Mouse (Mus musculus): Measurements from ENCODE around the gene Magea10. TPM values are rescaled to one million over a fixed set of nuclear protein-coding genes. Genes with fewer than 3 reads are reported as not detected.

The Magea10 gene
- polyA plus RNA-seq (2012; rRNA removed): not detected in 2 replicates

DNA sequence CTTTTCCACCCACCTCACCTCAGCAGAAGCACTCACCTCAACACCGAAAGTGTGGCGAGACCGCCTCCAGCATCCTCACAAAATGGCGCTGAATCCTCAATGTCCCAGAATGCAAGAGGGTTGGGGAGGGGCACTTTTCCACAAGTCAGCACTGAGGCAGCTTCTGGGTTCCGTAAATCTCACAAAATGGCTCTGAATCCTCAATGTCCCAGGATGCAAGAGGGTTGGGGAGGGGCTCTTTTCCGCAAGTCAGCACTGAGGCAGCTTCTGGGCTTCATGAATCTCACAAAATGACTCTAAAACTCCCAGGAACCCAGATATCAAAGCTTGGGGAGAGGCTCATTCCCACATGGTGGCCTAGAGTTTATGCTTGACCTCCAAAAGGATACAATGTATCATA lies at the start of gene Magea10:
Gene Magea10 (minus strand): TSS at position 101 of the 400 bp plus-strand sequence.
- H3K4me1 ChIP-seq (ENCODE audit: control insufficient read depth, insufficient read depth, low read length): no peaks in the 10 kb centered on the region
- no peak for DNase-seq
- H3K27me3 ChIP-seq (replicated peaks; ENCODE audit: control insufficient read depth, insufficient read depth, low read length): no peaks in the 10 kb centered on the region
- H3K36me3 ChIP-seq (ENCODE audit: control insufficient read depth, insufficient read depth, low read length): no peaks in the 10 kb centered on the region
- no peak within 1 kb of the TSS for H3K4me3 ChIP-seq (ENCODE audit: insufficient read depth, low read depth, low read length)
- TF ChIP-seq CTCF (conservative IDR thresholded peaks at IDR 0.05; ENCODE audit: insufficient read depth, insufficient read length, low read depth, low read length) (no peak), POLR2A (IDR thresholded peaks at IDR 0.05; ENCODE audit: low read depth, low read length) (no peak)
- H3K27ac ChIP-seq (ENCODE audit: insufficient read depth, low read depth, low read length): no peak within 1 kb of the TSS
- 92% methylated on average over 6 of the region's 6 CpGs for WGBS

DNA sequence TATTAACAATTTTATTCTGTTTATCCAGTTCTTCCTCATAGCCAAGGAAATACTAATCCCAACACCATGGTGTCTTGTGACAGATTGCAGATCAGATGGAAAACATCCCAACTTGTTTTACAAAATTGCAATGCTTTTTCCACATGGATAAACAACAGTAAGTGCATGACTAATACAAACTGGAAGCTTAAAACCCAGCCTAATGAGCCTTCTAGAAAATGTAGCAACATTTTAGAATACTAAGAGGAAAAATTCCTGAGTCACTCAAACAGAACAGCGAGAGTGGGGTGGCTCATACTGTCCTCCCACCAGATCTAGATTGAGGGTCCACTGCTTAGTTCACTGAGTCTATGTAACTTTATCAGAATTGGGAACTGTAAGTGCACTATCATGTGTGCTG lies 4.7 kb downstream of the Magea10 start:
- Histone ChIP-seq H3K36me3 (ENCODE audit: control insufficient read depth, insufficient read depth, low read length) (no peaks in the 10 kb centered on the region), H3K27me3 (replicated peaks; ENCODE audit: control insufficient read depth, insufficient read depth, low read length) (no peaks in the 10 kb centered on the region), H3K27ac (ENCODE audit: insufficient read depth, low read depth, low read length) (no peak overlapping the region), H3K4me3 (ENCODE audit: insufficient read depth, low read depth, low read length) (no peak overlapping the region), H3K4me1 (ENCODE audit: control insufficient read depth, insufficient read depth, low read length) (no peaks in the 10 kb centered on the region)
- WGBS: 29% methylated on average over 1 of the region's 1 CpGs
- TF ChIP-seq POLR2A (IDR thresholded peaks at IDR 0.05; ENCODE audit: low read depth, low read length): no peak
- TF ChIP-seq CTCF (conservative IDR thresholded peaks at IDR 0.05; ENCODE audit: insufficient read depth, insufficient read length, low read depth, low read length): no peak
- DNase-seq: no peak

Other genes starting within 250 kb of the Magea10 start
- not detected in 2 replicates for gene Magea4, start 164.8 kb downstream of the Magea10 start, polyA plus RNA-seq (2012; rRNA removed)
- 1.5 TPM in 2 replicates for gene Gabre, start 112.1 kb downstream of the Magea10 start, polyA plus RNA-seq (2012; rRNA removed)